Mouse (Mus musculus) C2C12 (cell line): Measurements from ENCODE around the gene Ydjc. TPM values are rescaled to one million over a fixed set of nuclear protein-coding genes. Genes with fewer than 3 reads are reported as not detected.
A peak's percentile ranks its signal among the peaks of the same experiment; 100 is the strongest.

Experiments
- H3K27me3 ChIP-seq: one replicate; pipeline ENCODE4 v1.6.1; 2011; ENCODE audit not compliant: control insufficient read depth, insufficient read depth, insufficient read length
- H3K36me3 ChIP-seq: one replicate; pipeline ENCODE4 v1.6.1; 2011; ENCODE audit not compliant: control insufficient read depth, insufficient read depth
- H3K4me3 ChIP-seq: one replicate; pipeline ENCODE4 v1.5.1; 2011; ENCODE audit warnings: mild to moderate bottlenecking, control low read depth; ENCODE audit not compliant: poor library complexity, insufficient read depth, severe bottlenecking
- H3K79me2 ChIP-seq: one replicate; pipeline ENCODE4 v1.6.1; 2011; ENCODE audit not compliant: control insufficient read depth, insufficient read depth
- H3K79me3 ChIP-seq: one replicate; pipeline ENCODE4 v1.6.1; 2011; ENCODE audit warnings: low read depth, control low read depth
- H3ac ChIP-seq: one replicate; pipeline ENCODE3; 2011; ENCODE audit warnings: low read depth; ENCODE audit not compliant: control insufficient read depth, insufficient read length
- CEBPB ChIP-seq: IDR thresholded peaks from one replicate; pipeline ENCODE4 v1.6.1; 2011; ENCODE audit warnings: low read depth, mild to moderate bottlenecking, control low read depth, moderate library complexity
- CTCF ChIP-seq: IDR thresholded peaks from one replicate; pipeline ENCODE4 v1.5.1; 2011; ENCODE audit not compliant: control insufficient read depth, insufficient read depth, insufficient read length
- FOSL1 ChIP-seq: IDR thresholded peaks from one replicate; pipeline ENCODE4 v1.8.0; 2011; ENCODE audit warnings: mild to moderate bottlenecking, low read length; ENCODE audit not compliant: poor library complexity, insufficient read depth, severe bottlenecking
- MAX ChIP-seq: IDR thresholded peaks from one replicate; pipeline ENCODE4 v1.6.1; 2011; ENCODE audit warnings: mild to moderate bottlenecking, control low read depth
- MYOD1 ChIP-seq: IDR thresholded peaks from one replicate; pipeline ENCODE4 v1.6.1; 2011; ENCODE audit warnings: low read depth; ENCODE audit not compliant: control insufficient read depth, insufficient read length
- MYOG ChIP-seq: IDR thresholded peaks from one replicate; pipeline ENCODE4 v1.6.1; 2011; ENCODE audit not compliant: control insufficient read depth, insufficient read length; ENCODE audit errors: extremely low read depth
- USF1 ChIP-seq: IDR thresholded peaks from one replicate; pipeline ENCODE4 v1.6.1; 2011; ENCODE audit warnings: low read depth, mild to moderate bottlenecking, control low read depth, moderate library complexity
- microRNA-seq: library from miRNA; unstranded; fragments of <30 nt; microRNA quantifications from one replicate; pipeline ENCODE4, GENCODE M21; 2019; ENCODE audit warnings: borderline microRNAs expressed
- polyA plus RNA-seq: library from polyadenylated mRNA; unstranded; fragments of >200 nt; fragmentation: generic; extraction: Trizol; gene quantifications from one replicate; pipeline ENCODE4 v1.2.1, GENCODE M21; 2012; ENCODE audit warnings: missing spikeins

Gene Ydjc
- polyA plus RNA-seq, 1 experiment, result 5.6 TPM

GRCm38 (mm10) chr16:17200953-17201707 is 56.7 kb downstream of the Ydjc start:
- TF ChIP-seq MAX, result peak; percentile 70
- no peak for TF ChIP-seq MYOG
- TF ChIP-seq MYOD1, result no peak
- TF ChIP-seq USF1, result no peak
- no peak for TF ChIP-seq CEBPB
- TF ChIP-seq FOSL1, result no peak
- Histone ChIP-seq H3K79me3 (peaks cover 48% of the 10 kb centered on the region), H3K79me2 (peaks cover 55% of the 10 kb centered on the region), H3K36me3 (peaks cover 16% of the 10 kb centered on the region), H3K27me3 (no peaks in the 10 kb centered on the region), H3K4me3 (peak overlapping the region; percentile 87), H3ac (peak overlapping the region; percentile 100)

DNA sequence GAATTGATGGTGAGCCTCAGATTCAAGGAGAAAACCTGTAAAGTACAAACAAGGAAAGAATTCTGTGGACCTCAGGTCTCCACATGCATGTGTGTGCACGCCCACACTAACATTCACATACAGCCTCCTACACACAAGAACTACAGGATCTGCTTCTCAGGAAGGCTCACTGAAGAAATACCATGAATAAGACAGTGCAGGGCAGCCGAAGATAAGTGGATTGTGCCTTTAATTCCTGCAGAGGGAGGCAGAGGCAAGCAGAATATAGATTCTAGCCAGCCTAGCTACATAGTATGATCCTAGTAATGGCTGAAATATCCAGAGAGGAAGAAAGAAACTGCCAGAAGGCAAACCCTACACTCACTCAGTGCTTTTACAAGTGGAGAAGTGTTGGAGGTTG is 57.6 kb downstream of the Ydjc start:
- Histone ChIP-seq H3K36me3 (peaks cover 14% of the 10 kb centered on the region), H3K4me3 (no peak overlapping the region), H3ac (no peak overlapping the region), H3K79me2 (peaks cover 46% of the 10 kb centered on the region), H3K27me3 (no peaks in the 10 kb centered on the region), H3K79me3 (peaks cover 40% of the 10 kb centered on the region)
- TF ChIP-seq USF1 (no peak), MYOG (no peak), CEBPB (no peak), CTCF (no peak), FOSL1 (no peak)

GRCm38 (mm10) chr16:17202549-17202948 is 58.1 kb downstream of the Ydjc start, which contains the start of gene Ube2l3:
TSS of gene Ube2l3 (minus strand) at chr16:17202649.
- Histone ChIP-seq H3K4me3 (peak within 1 kb of the TSS; percentile 87), H3K79me3 (peaks cover 35% of the 10 kb centered on the region), H3K27me3 (no peaks in the 10 kb centered on the region), H3K79me2 (peaks cover 41% of the 10 kb centered on the region), H3ac (no peak within 1 kb of the TSS), H3K36me3 (peaks cover 12% of the 10 kb centered on the region)
- TF ChIP-seq MYOG (no peak), MYOD1 (no peak), MAX (no peak), USF1 (no peak), CEBPB (no peak), CTCF (no peak), FOSL1 (no peak)

DNA sequence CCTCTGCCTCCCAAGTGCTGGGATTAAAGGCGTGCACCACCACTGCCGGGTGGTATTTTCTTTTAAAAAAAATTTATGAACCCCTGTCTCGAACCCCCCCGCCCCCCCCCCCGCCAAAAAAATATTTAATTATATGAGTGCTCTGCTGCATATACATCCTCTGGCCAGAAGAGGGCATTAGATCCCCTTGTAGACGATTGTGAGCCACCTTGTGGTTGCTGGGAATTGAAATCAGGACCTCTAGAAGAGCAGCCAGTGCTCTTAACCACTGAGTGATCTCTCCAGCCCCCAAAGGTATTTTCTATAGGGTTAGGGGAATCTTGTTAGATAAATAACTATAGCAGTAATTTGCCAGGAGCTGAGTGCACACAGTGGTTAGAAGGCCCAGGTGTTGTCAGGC is 60.6 kb downstream of the Ydjc start:
- TF ChIP-seq CTCF (peak; percentile 11), CEBPB (no peak)
- no peaks in the 10 kb centered on the region for H3K27me3 ChIP-seq
- no peak overlapping the region for H3ac ChIP-seq
- peaks cover 11% of the 10 kb centered on the region for H3K79me3 ChIP-seq
- peaks cover 16% of the 10 kb centered on the region for H3K79me2 ChIP-seq
- H3K36me3 ChIP-seq, result no peaks in the 10 kb centered on the region
- no peak overlapping the region for H3K4me3 ChIP-seq

DNA sequence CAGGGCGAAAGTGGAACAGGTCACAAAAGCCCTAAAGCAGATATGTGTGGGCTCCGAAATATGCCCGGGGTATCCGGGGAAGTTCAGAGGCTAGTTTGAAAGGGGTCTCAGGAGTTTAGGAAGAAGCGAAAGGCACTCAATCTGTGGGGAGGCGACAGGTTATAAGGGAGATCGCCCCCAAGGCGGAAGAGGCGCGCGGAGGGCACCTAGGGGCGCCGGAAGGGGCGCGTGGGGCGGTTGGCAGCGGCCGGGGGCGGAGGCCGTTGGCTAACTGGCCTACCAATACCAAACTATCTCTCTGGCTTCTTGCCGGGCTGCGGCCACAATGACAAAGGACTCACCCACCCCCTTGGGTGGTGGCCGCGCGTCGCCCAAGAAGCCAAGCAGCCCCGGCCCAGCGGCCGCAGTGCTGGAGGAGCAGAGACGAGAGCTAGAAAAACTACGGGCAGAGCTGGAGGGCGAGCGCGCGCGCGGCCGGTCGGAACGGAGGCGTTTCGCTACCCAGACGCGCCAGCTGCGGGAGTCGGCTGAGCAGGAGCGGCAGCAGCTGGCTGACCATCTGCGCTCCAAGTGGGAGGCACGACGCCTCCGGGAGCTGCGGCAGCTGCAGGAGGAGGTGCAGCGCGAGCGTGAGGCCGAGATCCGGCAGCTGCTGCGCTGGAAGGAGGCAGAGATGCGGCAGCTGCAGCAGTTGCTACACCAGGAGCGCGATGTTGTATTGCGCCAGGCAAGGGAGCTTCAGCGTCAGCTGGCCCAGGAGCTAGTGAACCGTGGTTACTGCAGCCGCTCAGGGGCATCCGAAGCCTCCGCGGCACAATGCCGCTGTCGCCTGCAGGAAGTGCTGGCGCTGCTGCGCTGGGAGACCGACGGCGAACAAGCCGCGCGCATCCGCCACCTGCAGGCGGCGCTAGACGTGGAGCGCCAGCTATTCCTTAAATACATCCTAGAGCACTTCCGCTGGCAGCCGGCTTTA is 64.3 kb downstream of the Ydjc start, which contains the start of gene Rimbp3:
Gene Rimbp3 (plus strand): TSS at position 215 of the 973 bp plus-strand sequence.
- H3K79me2 ChIP-seq, result no peaks in the 10 kb centered on the region
- H3ac ChIP-seq, result peak within 1 kb of the TSS; percentile 8
- H3K27me3 ChIP-seq, result no peaks in the 10 kb centered on the region
- H3K36me3 ChIP-seq, result no peaks in the 10 kb centered on the region
- TF ChIP-seq MYOD1 (peak; percentile 9), CTCF (peak; percentile 98), USF1 (no peak), MAX (peak; percentile 54)
- no peaks in the 10 kb centered on the region for H3K79me3 ChIP-seq
- H3K4me3 ChIP-seq, result peak within 1 kb of the TSS; percentile 21

DNA sequence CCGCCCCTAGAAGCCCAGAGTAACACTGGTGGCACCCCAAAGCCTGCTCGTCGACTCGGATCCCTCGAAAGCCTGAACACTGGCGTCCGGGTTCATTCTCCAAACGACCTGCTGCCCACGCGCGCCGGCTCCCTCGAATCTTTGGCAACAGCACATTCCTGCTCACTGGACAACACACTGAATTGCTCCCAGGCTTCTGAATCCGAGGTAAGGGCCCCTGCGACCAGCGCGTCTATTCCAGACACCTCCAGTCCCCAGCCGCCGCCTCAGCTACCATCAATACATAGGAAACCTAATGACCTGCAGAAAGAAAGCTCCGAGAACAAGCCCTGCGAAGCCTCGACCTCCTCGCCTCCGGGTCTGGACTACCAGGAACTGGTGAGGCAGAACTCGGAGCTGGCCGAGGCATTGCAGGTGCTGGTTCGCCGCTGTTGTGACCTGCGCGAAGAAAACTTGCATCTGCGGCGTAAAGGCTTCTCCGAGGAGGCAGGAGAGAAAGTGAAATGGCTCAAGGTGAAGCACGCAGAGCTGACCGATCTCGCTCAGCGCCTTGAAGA is 65.1 kb downstream of the Ydjc start:
- Histone ChIP-seq H3ac (no peak overlapping the region), H3K79me3 (no peaks in the 10 kb centered on the region), H3K4me3 (peak overlapping the region; percentile 21), H3K36me3 (no peaks in the 10 kb centered on the region), H3K27me3 (no peaks in the 10 kb centered on the region), H3K79me2 (no peaks in the 10 kb centered on the region)
- TF ChIP-seq CEBPB (no peak), USF1 (no peak)

Small RNA genes within 50 kb of the gene (microRNA-seq; reads per million reads assigned to microRNA genes)
- gene Mir130b, result 1,654 reads per million, percentile 88 among the genes with 10 or more reads in this experiment
- gene Mir301b, result 10.2 reads per million, percentile 59 among the genes with 10 or more reads in this experiment

Other genes starting within 250 kb of the Ydjc start
- gene Ppm1f, start 248.2 kb upstream of the Ydjc start, polyA plus RNA-seq, result 20.5 TPM
- gene Mapk1, start 161.2 kb upstream of the Ydjc start, polyA plus RNA-seq, result 77.2 TPM
- gene Ypel1, start 74.9 kb upstream of the Ydjc start, polyA plus RNA-seq, result 0.89 TPM
- 46.0 TPM for gene Ppil2, start 33.4 kb upstream of the Ydjc start, polyA plus RNA-seq
- 25.4 TPM for gene 2610318N02Rik, start 19.5 kb upstream of the Ydjc start, polyA plus RNA-seq
- 41.1 TPM for gene Sdf2l1, start 12.2 kb upstream of the Ydjc start, polyA plus RNA-seq
- 0.18 TPM for gene Ccdc116, start 2.6 kb downstream of the Ydjc start, polyA plus RNA-seq
- gene Ube2l3, start 58.0 kb downstream of the Ydjc start, polyA plus RNA-seq, result 135 TPM
- gene Rimbp3, start 64.0 kb downstream of the Ydjc start, polyA plus RNA-seq, result 0.02 TPM
- gene Hic2, start 89.0 kb downstream of the Ydjc start, polyA plus RNA-seq, result 1.1 TPM
- gene Tmem191c, start 131.5 kb downstream of the Ydjc start, polyA plus RNA-seq, result 1.3 TPM
- 0.16 TPM for gene Serpind1, start 186.8 kb downstream of the Ydjc start, polyA plus RNA-seq